Mouse (Mus musculus) lung, adult 2 months (tissue): ENCODE measurements around the gene Kmt5b. TPM values are rescaled to one million over a fixed set of nuclear protein-coding genes. Genes with fewer than 3 reads are reported as not detected.

Experiments
- DNase-seq: peaks from one replicate; pipeline ENCODE4 v3.0.0; 2022
- H3K4me1 ChIP-seq: fragments of 200-500 bp; 2 replicates; pipeline ENCODE4 v1.6.1; 2011; ENCODE audit warnings: low read length; ENCODE audit not compliant: control insufficient read depth, insufficient read depth
- H3K4me3 ChIP-seq: fragments of 200-500 bp; replicated peaks from 2 replicates; pipeline ENCODE3; 2011; ENCODE audit warnings: low read depth, mild to moderate bottlenecking, control low read depth, low read length; ENCODE audit errors: extremely low read depth
- CTCF ChIP-seq: fragments of 200-500 bp; IDR thresholded peaks from 2 replicates; pipeline ENCODE4 v1.5.1; 2011; ENCODE audit warnings: mild to moderate bottlenecking, low read length, control low read depth; ENCODE audit not compliant: insufficient read depth
- POLR2A ChIP-seq: fragments of 200-500 bp; IDR thresholded peaks from 2 replicates; pipeline ENCODE4 v1.6.1; 2011; ENCODE audit warnings: low read depth, mild to moderate bottlenecking, control low read depth, low read length, borderline replicate concordance; ENCODE audit errors: extremely low read depth
- WGBS: fragments of 180-500 bp; shearing (Covaris S2); methylation state at CpG from one replicate; pipeline ENCODE4 v1.1.7; 2018; 5-methylcytosine and 5-hydroxymethylcytosine counted together
- polyA plus RNA-seq: library from polyadenylated mRNA; depleted of rRNA; stranded (reverse); fragments of >200 nt; gene quantifications from 2 replicates; pipeline ENCODE4 v1.2.3, GENCODE M21; 2012

Kmt5b gene
- polyA plus RNA-seq, 1 experiment = 23.7 TPM

DNA sequence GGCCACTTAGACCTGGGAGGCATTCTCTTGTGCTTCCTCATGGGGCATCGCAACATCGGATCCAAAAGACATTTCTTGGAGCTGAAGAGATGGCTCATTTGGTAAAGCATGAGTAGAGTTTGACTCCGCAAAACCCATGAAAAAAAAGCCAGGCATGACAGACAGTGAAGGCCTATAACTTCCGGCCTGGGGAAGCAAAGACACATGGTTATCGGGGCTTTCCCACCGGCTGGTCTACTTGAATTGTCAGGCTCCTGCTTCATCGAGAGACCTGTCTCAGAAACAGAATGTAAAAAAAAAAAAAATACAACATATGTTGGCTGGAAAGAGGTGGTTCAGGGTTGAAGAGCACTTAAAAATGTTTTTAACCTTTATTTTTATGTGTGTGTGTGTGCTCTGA lies 27.6 kb upstream of the Kmt5b start:
- TF ChIP-seq POLR2A = no peak
- no peak for TF ChIP-seq CTCF
- Histone ChIP-seq H3K4me3 (no peak overlapping the region), H3K4me1 (no peaks in the 10 kb centered on the region)
- 92% methylated on average over 7 of the region's 7 CpGs for WGBS
- DNase-seq = no peak

DNA sequence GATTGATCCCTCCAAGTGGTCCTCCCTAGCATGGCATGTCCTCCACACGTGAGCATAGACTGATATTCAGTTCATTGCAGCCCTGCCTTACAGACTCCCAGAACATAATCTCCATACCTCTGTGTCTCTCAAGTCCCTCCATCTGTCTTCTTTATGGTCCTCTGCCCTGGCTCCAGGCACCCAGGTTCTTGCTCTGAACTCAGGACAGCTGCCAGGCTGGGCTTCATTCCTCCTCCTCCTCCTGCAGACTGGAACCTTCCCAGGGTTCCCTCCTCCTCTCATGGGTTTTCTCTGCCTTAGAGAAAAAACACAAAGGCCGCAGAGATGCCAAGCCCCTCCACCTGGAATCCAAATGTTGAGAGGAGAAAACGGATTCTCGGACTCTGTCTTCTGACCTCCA lies 24.5 kb upstream of the Kmt5b start:
- WGBS = 47% methylated on average over 4 of the region's 4 CpGs
- Histone ChIP-seq H3K4me1 (no peaks in the 10 kb centered on the region), H3K4me3 (no peak overlapping the region)
- TF ChIP-seq POLR2A (no peak), CTCF (no peak)
- no peak for DNase-seq

DNA sequence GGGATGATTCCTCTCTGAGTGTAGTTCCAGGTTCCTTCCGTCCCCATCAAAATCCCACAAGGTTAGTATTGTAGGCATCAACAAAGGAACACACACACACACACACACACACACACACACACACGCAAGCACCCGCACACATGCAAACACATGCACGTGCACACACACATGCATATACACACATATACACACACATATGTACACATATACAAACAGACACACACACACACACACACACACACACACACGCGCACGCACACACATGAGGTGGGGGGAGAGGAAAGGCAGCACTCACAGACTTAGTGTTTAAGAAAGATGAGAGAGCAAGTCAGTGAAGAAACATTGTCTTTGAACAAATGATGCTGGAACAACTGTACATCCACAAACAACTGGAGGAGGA lies 23.9 kb upstream of the Kmt5b start:
- H3K4me3 ChIP-seq = no peak overlapping the region
- 85% methylated on average over 7 of the region's 7 CpGs for WGBS
- TF ChIP-seq POLR2A = no peak
- TF ChIP-seq CTCF = no peak
- H3K4me1 ChIP-seq = no peaks in the 10 kb centered on the region
- DNase-seq = no peak

DNA sequence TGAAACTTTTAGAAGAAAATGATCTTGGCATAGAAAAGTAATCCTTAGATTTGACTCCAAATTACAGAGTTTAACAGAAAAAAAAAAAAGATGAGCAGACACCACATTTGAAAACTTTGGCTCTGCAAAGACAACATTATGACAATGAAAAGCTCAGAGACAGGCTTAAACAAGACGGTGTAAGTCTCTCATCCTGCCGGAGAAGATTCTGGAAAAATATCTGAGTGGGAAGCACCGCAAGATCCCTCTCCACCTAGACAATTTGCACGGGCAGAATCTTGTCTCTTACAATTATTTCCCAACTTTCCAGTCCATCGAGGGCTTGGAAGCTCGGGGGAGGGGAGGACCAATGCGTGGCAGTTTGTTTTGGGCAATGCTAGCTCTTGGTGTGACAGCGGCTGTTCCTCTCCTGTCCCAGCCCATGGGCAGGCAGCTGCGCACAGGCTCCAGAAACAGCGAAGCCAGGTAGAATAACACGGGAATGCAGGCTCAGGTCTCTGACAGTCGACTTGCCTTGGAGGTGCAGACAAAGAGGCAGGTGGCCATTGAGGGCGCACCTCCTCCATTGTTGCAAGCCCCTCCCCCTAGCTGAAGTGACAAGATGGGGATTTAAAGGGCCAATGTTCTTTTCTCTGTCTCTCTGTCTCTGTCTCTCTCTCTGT lies 23.2 kb upstream of the Kmt5b start:
- H3K4me3 ChIP-seq = peak overlapping the region; percentile 50
- DNase-seq = peak; percentile 71
- WGBS = 5% methylated on average over 13 of the region's 13 CpGs
- no peaks in the 10 kb centered on the region for H3K4me1 ChIP-seq
- TF ChIP-seq CTCF = no peak
- peak; percentile 34; the same call in 1 of the 2 replicates for TF ChIP-seq POLR2A

DNA sequence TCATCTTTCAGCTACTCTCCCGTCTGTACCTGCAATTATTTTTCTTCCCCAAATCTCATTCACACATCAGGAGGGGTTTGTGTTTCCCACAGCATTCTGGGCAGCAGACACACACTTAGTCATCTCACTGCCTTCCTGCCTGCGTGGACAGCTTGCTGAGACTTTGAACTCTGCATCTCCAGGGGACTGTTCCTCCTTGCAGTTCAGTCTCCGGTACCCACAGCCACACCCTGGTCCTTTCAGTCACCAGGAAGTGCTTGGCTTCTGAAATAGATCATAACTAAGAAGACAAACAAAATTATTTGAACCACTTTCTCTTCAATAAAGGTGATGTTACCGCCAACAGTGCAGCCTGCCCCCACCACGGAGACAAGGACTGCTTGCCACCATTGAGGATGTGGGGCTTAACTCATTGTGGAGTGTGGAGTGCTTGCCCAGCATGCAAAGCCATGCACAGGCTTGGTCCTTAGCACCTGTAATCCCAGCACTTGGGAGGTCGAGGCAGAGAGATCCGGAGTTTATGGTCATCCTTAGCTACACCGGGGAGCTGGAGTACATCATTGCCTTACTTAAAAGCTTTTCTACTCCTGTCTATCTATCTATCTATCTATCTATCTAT lies 14.5 kb upstream of the Kmt5b start:
- no peak for TF ChIP-seq POLR2A
- TF ChIP-seq CTCF = no peak
- WGBS = 31% methylated on average over 8 of the region's 8 CpGs
- no peak overlapping the region for H3K4me3 ChIP-seq
- DNase-seq = no peak
- H3K4me1 ChIP-seq = no peaks in the 10 kb centered on the region

DNA sequence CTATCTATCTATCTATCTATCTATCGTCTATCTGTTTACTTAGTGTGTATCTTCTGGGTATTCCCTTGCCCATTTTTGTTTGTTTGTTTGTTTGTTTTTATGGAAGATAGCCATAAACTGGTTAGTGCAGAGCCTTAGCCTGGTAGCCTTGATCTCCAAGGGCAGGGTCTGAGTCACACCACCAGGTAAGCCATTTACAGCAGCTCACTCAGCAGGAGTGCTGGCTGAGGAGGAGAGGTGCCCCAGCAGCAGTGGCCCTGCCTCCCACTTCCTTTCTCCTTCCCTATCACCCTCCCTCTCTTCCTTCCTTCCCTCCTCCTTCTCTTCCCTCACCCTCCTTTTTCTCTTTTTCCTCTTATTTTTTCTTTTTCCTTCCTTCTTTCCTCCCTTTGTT lies 14.0 kb upstream of the Kmt5b start:
- Histone ChIP-seq H3K4me3 (no peak overlapping the region), H3K4me1 (no peaks in the 10 kb centered on the region)
- no peak for DNase-seq
- TF ChIP-seq POLR2A = no peak
- no peak for TF ChIP-seq CTCF
- WGBS = 73% methylated on average over 1 of the region's 1 CpGs

DNA sequence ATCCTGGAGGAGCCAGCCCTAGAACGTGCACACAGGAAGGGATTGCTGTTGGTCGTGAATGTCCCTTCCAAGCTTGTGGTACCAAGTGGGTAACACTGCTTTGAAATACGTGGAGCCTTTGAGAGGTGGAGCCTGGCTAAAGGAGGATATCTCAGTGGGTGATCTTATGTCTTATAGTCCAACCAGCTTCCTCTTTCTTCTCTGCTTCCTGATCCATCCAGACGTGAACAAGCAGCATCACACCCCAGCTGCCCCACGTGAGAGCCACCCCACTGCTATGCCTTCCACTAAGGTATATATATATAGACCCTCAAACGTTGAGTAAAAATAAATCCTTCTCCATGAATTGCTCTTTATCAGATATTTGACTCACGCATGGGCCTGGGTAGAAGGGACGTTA lies 13.5 kb upstream of the Kmt5b start:
- TF ChIP-seq CTCF (no peak), POLR2A (no peak)
- Histone ChIP-seq H3K4me3 (no peak overlapping the region), H3K4me1 (no peaks in the 10 kb centered on the region)
- WGBS = 42% methylated on average over 8 of the region's 8 CpGs
- DNase-seq = no peak

DNA sequence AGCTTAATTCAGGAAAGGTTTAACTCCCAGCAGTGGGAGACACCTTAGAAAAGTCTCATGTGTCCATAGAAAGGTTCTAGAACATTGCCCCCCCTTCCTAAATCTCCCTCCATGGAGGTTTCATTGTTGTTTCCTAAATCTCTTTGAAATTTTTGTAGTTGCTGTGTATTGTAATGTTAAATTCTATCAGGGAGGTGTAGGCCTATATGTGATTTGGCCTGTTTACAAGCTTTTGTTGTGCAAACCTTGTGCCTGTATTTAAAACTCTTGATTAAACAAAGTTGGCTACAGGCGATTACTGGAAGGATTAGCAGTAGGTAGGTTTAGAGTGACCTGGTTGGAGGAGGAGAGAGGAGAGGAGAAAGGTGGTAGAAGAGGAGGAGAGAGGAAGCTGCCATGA lies 9.4 kb upstream of the Kmt5b start:
- no peak for DNase-seq
- WGBS = 50% methylated on average over 1 of the region's 1 CpGs
- Histone ChIP-seq H3K4me1 (no peaks in the 10 kb centered on the region), H3K4me3 (no peak overlapping the region)
- no peak for TF ChIP-seq CTCF
- TF ChIP-seq POLR2A = no peak

DNA sequence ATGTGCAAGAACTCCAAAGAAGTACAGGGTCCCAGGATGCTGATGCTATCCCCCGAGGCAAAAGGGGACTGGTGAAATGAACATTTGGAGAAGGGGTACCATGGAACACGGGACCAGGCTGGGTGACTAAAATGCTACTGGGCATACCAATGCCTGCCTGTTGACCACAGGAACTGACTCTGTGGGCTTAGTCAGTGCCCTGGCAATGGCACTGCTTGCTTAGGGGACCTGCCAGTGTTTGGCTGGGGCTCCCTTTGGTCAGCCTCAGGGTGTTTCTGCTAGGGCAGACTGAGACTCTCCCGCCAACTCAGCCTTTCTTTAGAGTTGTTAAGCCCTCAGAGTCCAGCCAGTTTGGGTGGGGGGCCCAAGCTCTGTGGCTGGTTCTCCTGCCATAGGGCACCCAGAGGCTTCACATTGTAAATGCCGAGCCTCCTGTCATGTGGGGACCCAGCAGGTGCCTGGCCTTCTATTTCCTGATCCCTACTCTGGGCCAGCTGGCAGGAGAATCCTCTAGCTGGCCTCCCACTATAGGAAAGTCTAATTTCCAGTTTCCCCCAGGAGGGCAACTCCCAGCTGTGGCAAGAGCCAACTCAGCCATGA lies 1.9 kb upstream of the Kmt5b start:
- Histone ChIP-seq H3K4me3 (no peak overlapping the region), H3K4me1 (peaks cover 6% of the 10 kb centered on the region; the same call in 1 of the 2 replicates)
- WGBS = 78% methylated on average over 4 of the region's 4 CpGs
- DNase-seq = no peak
- no peak for TF ChIP-seq CTCF
- no peak for TF ChIP-seq POLR2A

DNA sequence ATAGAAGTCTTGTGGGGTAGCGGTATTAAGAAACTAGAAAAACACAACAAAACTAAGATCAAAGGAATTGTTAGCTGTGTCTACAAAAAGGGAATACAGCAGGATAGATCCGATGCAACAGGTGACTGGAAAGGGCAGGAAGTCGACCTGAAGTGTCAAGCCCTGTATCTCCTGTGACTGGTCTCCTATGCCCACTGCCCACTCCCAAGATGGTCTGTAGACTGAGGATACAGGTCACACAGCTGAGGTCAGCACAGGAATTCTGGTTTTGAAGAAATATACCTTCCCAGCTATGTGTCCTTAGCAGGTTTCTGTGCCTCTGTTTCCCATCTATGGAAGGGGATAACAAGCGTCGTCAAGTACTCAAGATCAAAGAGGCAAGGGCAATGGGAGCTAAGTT lies 843 bp upstream of the Kmt5b start:
- DNase-seq = no peak
- Histone ChIP-seq H3K4me3 (no peak overlapping the region), H3K4me1 (peaks cover 6% of the 10 kb centered on the region; the same call in 1 of the 2 replicates)
- no peak for TF ChIP-seq POLR2A
- no peak for TF ChIP-seq CTCF
- 85% methylated on average over 5 of the region's 5 CpGs for WGBS
